Mouse (Mus musculus): ENCODE results near the gene Brpf3. TPM values are rescaled to one million over a fixed set of nuclear protein-coding genes. Genes with fewer than 3 reads are reported as not detected.
A peak's percentile ranks its signal among the peaks of the same experiment; 100 is the strongest.

Gene Brpf3
- polyA plus RNA-seq (2015; fragmentation: Nextera tagmentation; extraction: Ambion mirVana): 5.2 and 5.7 TPM in 2 replicates

DNA sequence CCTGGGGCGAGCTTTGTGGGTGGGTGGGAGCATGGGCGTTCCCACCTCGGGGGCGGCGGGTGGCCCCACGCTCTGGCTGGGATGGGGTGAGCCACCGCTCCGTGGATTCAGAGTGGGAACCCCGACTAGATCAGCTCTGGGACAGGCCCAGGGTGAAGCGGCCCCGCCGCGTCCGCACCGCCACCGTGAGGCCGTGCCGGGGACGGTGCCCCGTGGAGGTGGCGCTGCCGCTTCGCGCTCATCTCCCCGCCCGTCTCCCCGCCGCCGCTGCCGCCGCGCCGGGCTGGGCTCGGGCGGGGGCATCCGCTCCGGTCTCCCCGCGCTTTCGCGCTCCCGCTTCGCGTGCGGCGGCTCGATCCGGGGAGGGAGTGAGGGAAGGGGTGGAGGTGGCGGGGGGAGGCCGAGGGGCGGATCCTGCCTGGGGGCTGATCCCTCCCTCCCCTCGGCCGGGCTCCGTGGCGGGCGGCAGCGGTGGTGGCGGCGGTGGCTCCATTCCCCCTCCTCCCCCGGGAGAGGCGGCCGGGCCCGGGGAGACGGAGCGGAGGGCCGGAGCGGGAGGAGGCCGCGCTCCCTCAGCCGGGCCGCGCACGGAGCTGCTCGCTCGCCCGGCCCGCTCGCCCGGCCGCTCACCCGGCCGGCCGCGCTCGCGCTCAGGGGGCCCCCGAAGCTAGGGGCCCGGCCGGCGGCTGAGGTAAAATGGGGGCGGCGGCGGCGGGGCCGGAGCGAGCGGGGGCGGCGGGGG, at the start of gene Brpf3:
Brpf3 (plus strand) TSS at position 420 of the 742 bp plus-strand sequence.
- H3K27ac ChIP-seq (replicated peaks): peak within 1 kb of the TSS; percentile 100
- H3K36me3 ChIP-seq (ENCODE audit: control insufficient read depth, insufficient read depth, low read length): no peaks in the 10 kb centered on the region
- H3K27me3 ChIP-seq (ENCODE audit: control insufficient read depth, insufficient read depth, low read length): no peaks in the 10 kb centered on the region
- peak within 1 kb of the TSS; percentile 95 for H3K4me2 ChIP-seq (replicated peaks; ENCODE audit: low read depth)
- TF ChIP-seq CTCF (IDR thresholded peaks at IDR 0.05; ENCODE audit: low read depth) (peak; percentile 67), EP300 (optimal IDR thresholded peaks at IDR 0.05) (no peak)
- under 1% methylated on average over 48 of the region's 99 CpGs for WGBS
- H3K9me3 ChIP-seq (ENCODE audit: control insufficient read depth, low read length): no peaks in the 10 kb centered on the region
- peaks cover 3% of the 10 kb centered on the region; the same call in 1 of the 2 replicates for H3K4me1 ChIP-seq (replicated peaks; ENCODE audit: control insufficient read depth, insufficient read depth)
- H3K9ac ChIP-seq (ENCODE audit: low read length): peak within 1 kb of the TSS; percentile 100
- peak within 1 kb of the TSS; percentile 91 for H3K4me3 ChIP-seq (ENCODE audit: low read depth, low read length)
- peak; percentile 85 for DNase-seq (ENCODE audit: low spot score)
- peak; percentile 83 for ATAC-seq (ENCODE audit: low FRiP score, low TSS enrichment)

DNA sequence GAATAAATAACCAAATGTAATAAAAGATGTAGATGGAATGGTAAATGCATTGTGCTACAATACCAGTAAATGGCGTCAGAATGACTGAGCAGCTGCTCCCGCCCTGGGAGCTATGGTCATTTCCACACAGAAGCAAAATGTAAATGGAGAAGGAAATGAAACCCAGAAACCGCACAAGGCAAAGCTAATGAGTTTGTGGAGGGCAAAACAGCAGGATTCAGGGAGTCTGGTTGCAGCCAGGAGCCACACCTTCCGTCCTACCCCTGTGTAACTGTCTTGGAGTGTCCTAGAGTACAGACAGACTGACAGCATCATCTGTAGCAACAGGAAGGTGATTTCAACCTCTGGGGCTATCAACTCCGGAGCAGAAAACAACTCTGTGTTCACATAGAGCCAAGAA, 44.4 kb upstream of the Brpf3 start:
- H3K27me3 ChIP-seq (ENCODE audit: control insufficient read depth, insufficient read depth, low read length): no peaks in the 10 kb centered on the region
- H3K36me3 ChIP-seq (ENCODE audit: control insufficient read depth, insufficient read depth, low read length): no peaks in the 10 kb centered on the region
- no peaks in the 10 kb centered on the region for H3K4me1 ChIP-seq (replicated peaks; ENCODE audit: control insufficient read depth, insufficient read depth)
- TF ChIP-seq CTCF (IDR thresholded peaks at IDR 0.05; ENCODE audit: low read depth) (no peak), EP300 (optimal IDR thresholded peaks at IDR 0.05) (no peak)
- ATAC-seq (ENCODE audit: low FRiP score, low TSS enrichment) (no peak), DNase-seq (ENCODE audit: low spot score) (no peak)
- no peaks in the 10 kb centered on the region for H3K9me3 ChIP-seq (ENCODE audit: control insufficient read depth, low read length)
- H3K4me3 ChIP-seq (ENCODE audit: low read depth, low read length): no peak overlapping the region
- no peak overlapping the region for H3K27ac ChIP-seq (replicated peaks)
- WGBS: 67% methylated on average over 5 of the region's 5 CpGs
- H3K9ac ChIP-seq (ENCODE audit: low read length): no peak overlapping the region
- H3K4me2 ChIP-seq (replicated peaks; ENCODE audit: low read depth): no peak overlapping the region

DNA sequence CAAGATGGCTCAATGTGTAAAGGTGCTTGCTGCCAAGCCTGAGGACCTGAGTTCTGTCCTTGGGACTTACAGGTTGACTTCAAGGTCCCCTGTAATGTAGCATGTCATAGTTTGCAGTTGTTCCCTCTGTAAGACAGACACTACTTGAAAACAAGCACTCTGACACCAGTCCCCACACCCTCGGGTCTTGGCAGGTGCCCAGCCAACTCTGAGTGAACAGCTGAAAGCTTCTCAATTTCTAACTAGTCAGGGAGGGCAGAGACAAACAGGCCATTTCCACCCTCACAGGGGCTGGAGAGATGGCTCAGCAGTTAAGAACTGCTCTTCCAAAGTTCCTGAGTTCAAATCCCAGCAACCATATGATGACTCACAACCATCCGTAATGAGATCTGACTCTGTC, 43.4 kb upstream of the Brpf3 start:
- H3K9me3 ChIP-seq (ENCODE audit: control insufficient read depth, low read length): no peaks in the 10 kb centered on the region
- DNase-seq (ENCODE audit: low spot score) (no peak), ATAC-seq (ENCODE audit: low FRiP score, low TSS enrichment) (no peak)
- no peak overlapping the region for H3K9ac ChIP-seq (ENCODE audit: low read length)
- H3K27me3 ChIP-seq (ENCODE audit: control insufficient read depth, insufficient read depth, low read length): no peaks in the 10 kb centered on the region
- H3K27ac ChIP-seq (replicated peaks): no peak overlapping the region
- no peaks in the 10 kb centered on the region for H3K36me3 ChIP-seq (ENCODE audit: control insufficient read depth, insufficient read depth, low read length)
- no peak overlapping the region for H3K4me3 ChIP-seq (ENCODE audit: low read depth, low read length)
- 50% methylated on average over 2 of the region's 2 CpGs for WGBS
- TF ChIP-seq EP300 (optimal IDR thresholded peaks at IDR 0.05) (no peak), CTCF (IDR thresholded peaks at IDR 0.05; ENCODE audit: low read depth) (no peak)
- no peak overlapping the region for H3K4me2 ChIP-seq (replicated peaks; ENCODE audit: low read depth)
- no peaks in the 10 kb centered on the region for H3K4me1 ChIP-seq (replicated peaks; ENCODE audit: control insufficient read depth, insufficient read depth)

DNA sequence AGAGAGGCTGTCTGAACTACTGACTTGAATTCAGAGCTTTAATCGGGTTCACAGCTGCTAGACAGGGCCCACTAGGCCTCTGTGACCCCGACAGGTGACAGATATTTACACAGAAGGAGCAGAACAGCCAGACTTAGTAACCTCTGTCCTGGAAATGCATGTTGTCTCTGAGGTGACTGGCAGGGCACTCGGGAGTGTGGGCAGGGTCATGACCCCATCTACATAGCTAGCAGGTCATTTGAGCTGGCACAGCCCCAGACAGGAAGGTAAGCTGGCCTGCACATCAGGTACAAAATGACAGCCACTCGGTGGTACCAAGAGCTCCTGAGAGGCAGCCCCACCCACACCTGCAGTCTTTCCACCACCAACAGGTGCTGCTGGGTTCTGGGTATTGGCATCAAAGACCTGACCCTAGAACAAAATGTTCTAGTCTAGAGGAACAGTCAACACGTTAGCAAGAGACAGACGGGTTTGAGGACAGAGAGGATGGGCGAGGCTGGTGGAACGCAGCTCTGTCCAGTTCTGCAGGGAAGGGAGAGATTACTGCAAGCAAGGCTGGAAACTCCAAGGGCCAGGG, 40.1 kb upstream of the Brpf3 start:
- Histone ChIP-seq H3K27me3 (ENCODE audit: control insufficient read depth, insufficient read depth, low read length) (no peaks in the 10 kb centered on the region), H3K9me3 (ENCODE audit: control insufficient read depth, low read length) (no peaks in the 10 kb centered on the region), H3K4me3 (ENCODE audit: low read depth, low read length) (no peak overlapping the region), H3K36me3 (ENCODE audit: control insufficient read depth, insufficient read depth, low read length) (no peaks in the 10 kb centered on the region), H3K4me2 (replicated peaks; ENCODE audit: low read depth) (no peak overlapping the region), H3K27ac (replicated peaks) (peak overlapping the region; percentile 49; the same call in 1 of the 2 replicates), H3K4me1 (replicated peaks; ENCODE audit: control insufficient read depth, insufficient read depth) (no peaks in the 10 kb centered on the region), H3K9ac (ENCODE audit: low read length) (0 out of 2 replicates have a peak overlapping the region, but pooled peaks have one; percentile 23)
- DNase-seq (ENCODE audit: low spot score) (no peak), ATAC-seq (ENCODE audit: low FRiP score, low TSS enrichment) (peak; percentile 60)
- TF ChIP-seq EP300 (optimal IDR thresholded peaks at IDR 0.05) (no peak), CTCF (IDR thresholded peaks at IDR 0.05; ENCODE audit: low read depth) (no peak)
- WGBS: 53% methylated on average over 8 of the region's 8 CpGs

DNA sequence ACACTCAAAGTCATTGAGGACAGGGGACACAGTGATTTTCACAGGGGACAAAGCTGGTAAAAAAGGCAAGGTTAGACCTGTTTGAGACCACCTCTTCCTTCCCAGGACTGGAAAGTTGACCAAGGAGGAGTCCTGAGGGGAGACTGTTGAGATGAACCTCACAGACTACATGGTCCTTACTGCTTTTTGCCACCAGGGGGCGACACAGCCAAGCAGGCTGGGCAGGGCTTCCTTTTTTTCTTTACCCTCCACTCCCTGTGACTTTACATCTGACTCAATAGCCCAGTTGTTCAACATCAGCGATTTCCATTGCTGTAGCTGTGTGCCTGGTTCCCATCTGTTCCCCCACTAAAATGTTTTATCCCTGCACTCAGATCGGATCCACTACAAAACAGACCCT, 39.0 kb upstream of the Brpf3 start:
- Histone ChIP-seq H3K27me3 (ENCODE audit: control insufficient read depth, insufficient read depth, low read length) (no peaks in the 10 kb centered on the region), H3K9me3 (ENCODE audit: control insufficient read depth, low read length) (no peaks in the 10 kb centered on the region), H3K27ac (replicated peaks) (no peak overlapping the region), H3K4me3 (ENCODE audit: low read depth, low read length) (no peak overlapping the region), H3K4me2 (replicated peaks; ENCODE audit: low read depth) (no peak overlapping the region), H3K4me1 (replicated peaks; ENCODE audit: control insufficient read depth, insufficient read depth) (no peaks in the 10 kb centered on the region), H3K36me3 (ENCODE audit: control insufficient read depth, insufficient read depth, low read length) (no peaks in the 10 kb centered on the region), H3K9ac (ENCODE audit: low read length) (no peak overlapping the region)
- TF ChIP-seq CTCF (IDR thresholded peaks at IDR 0.05; ENCODE audit: low read depth): peak; percentile 96
- TF ChIP-seq EP300 (optimal IDR thresholded peaks at IDR 0.05): no peak
- DNase-seq (ENCODE audit: low spot score) (peak; percentile 84), ATAC-seq (ENCODE audit: low FRiP score, low TSS enrichment) (peak; percentile 52)
- WGBS: 13% methylated on average over 3 of the region's 3 CpGs

DNA sequence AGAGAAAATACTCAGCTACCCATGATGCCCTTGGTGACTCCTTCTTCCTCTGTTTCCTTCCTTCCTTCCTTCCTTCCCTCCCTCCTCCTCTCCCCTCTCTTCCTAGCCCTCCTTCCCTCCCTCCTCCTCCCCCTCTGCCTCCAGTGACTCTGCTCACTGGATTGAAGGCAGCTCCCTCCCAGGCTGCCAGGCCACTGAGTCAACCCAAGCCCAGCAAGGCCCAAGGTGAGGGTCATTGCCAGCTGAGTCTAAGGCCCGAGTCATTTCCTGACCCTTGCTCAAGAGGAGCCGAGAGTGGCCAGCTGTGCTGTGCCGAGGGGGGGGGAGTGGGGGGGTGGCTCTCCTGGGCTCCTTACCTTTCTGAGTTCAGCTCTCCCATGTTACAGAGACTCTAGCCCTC, 34.7 kb upstream of the Brpf3 start:
- no peak overlapping the region for H3K4me2 ChIP-seq (replicated peaks; ENCODE audit: low read depth)
- H3K9ac ChIP-seq (ENCODE audit: low read length): no peak overlapping the region
- no peak for DNase-seq (ENCODE audit: low spot score)
- TF ChIP-seq CTCF (IDR thresholded peaks at IDR 0.05; ENCODE audit: low read depth) (no peak), EP300 (optimal IDR thresholded peaks at IDR 0.05) (no peak)
- WGBS: 50% methylated on average over 3 of the region's 3 CpGs
- no peaks in the 10 kb centered on the region for H3K36me3 ChIP-seq (ENCODE audit: control insufficient read depth, insufficient read depth, low read length)
- peaks cover 2% of the 10 kb centered on the region for H3K4me1 ChIP-seq (replicated peaks; ENCODE audit: control insufficient read depth, insufficient read depth)
- H3K27ac ChIP-seq (replicated peaks): no peak overlapping the region
- no peak overlapping the region for H3K4me3 ChIP-seq (ENCODE audit: low read depth, low read length)
- no peak for ATAC-seq (ENCODE audit: low FRiP score, low TSS enrichment)
- no peaks in the 10 kb centered on the region for H3K9me3 ChIP-seq (ENCODE audit: control insufficient read depth, low read length)
- no peaks in the 10 kb centered on the region for H3K27me3 ChIP-seq (ENCODE audit: control insufficient read depth, insufficient read depth, low read length)
